Mouse (Mus musculus): ENCODE data around the gene Zc3h6.

DNA sequence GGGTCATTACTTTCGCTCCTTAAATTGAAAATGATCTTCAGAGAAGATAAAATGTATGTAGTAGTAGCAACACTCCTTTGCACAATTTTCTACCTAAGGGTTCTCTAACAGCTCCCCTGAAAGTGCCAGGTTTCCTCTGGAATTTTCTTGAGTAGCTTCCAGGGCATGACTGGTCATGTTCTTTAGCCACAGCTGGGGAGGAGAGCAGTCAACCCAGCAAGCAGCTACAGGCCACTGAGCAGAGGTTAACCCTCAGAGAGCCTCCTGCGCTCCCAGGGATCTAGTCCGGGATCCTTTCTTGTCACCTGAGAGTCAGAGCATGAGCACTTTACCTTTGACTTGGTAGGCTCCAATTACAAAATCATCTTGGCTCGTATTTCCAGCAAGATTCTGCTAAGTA lies 42.4 kb upstream of the Zc3h6 start:
- TF ChIP-seq HCFC1 (IDR thresholded peaks at IDR 0.05; ENCODE audit: borderline replicate concordance, insufficient read depth, low read length): no peak
- TF ChIP-seq ZNF384 (IDR thresholded peaks at IDR 0.05; ENCODE audit: low read depth, low read length): no peak
- TF ChIP-seq CHD2 (IDR thresholded peaks at IDR 0.05; ENCODE audit: low read depth, low read length): no peak
